In the genomic region with DNA sequence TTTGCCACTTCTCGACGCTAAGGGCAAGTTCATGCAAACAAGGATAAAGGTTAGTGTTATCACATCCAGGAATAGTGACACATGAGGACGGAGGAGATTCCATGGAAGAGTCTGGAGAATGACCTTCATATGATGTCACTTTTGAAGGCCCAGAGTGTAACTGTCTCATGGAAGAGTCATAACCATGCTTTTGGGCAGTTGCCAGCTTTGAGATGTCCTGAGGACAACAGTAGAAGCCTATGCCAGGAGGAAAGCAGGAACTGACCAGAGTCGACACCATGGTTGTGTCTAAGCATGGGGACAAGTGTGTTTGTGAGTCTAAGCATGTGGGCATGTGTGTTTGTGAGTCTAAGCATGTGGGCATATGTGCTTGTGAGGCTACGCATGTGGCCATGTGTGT, we compare ENCODE assay signal across 25 mouse cellular contexts. TPM values are rescaled to one million over a fixed set of nuclear protein-coding genes. Genes with fewer than 3 reads are reported as not detected.
DNase-seq lines count a peak whose midpoint lies in the region; ATAC-seq lines count a peak whose summit lies in the region.
"Had no signal": no experiment of that assay in that cellular context is flagged by ENCODE, and none has a peak within 500 bp of the region (broad histone marks: within the 10 kb centered on the region; RNA-seq: fewer than 3 reads in every experiment).

No protein-coding gene starts in this region.

- DNase-seq in heart, adult 11 months: peak; percentile 63
- no peak for DNase-seq in heart, adult 9 months (ENCODE audit: low spot score in 2 of 2)
- DNase-seq in lung, postnatal 10 days: peak; percentile 33
- DNase-seq in lung, postnatal 4 days: no peak
- DNase-seq in adrenal gland, postnatal 10 days: peak; percentile 68
- DNase-seq in layer of hippocampus, adult 9-11 months: no peak
- DNase-seq: cerebellum, adult 18-20 months; cerebellum, postnatal 14 days; gastrocnemius, adult 2 months; gastrocnemius, postnatal 36 days; kidney, adult 2 months; kidney, postnatal 36 days; liver, postnatal 0 days; lung, postnatal 14 days; thymus, adult 2 months; thymus, postnatal 4 days had no signal

- no peak for ATAC-seq in forebrain, embryonic 15.5 days (replicated peaks)
- ATAC-seq: forebrain, embryonic 14.5 days; liver, embryonic 12.5 days; liver, postnatal 0 days; Patski had no signal

- no peaks in the 10 kb centered on the region for H3K9me3 ChIP-seq in forebrain, embryonic 15.5 days
- H3K9me3 ChIP-seq: hindbrain, embryonic 10.5 days; hindbrain, embryonic 15.5 days; liver, embryonic 12.5 days; midbrain, embryonic 12.5 days had no signal

- H3K4me1 ChIP-seq in forebrain, embryonic 15.5 days: no peaks in the 10 kb centered on the region
- H3K4me1 ChIP-seq: hindbrain, embryonic 15.5 days; liver, embryonic 12.5 days; midbrain, embryonic 12.5 days had no signal

- H3K36me3 ChIP-seq in forebrain, embryonic 15.5 days: no peaks in the 10 kb centered on the region
- H3K36me3 ChIP-seq: hindbrain, embryonic 15.5 days; liver, embryonic 12.5 days; midbrain, embryonic 12.5 days had no signal

- H3K4me2 ChIP-seq in forebrain, embryonic 15.5 days (replicated peaks): no peak overlapping the region
- H3K4me2 ChIP-seq: hindbrain, embryonic 15.5 days; liver, embryonic 12.5 days; midbrain, embryonic 12.5 days had no signal

- H3K27ac ChIP-seq in forebrain, embryonic 15.5 days (replicated peaks): no peak overlapping the region
- H3K27ac ChIP-seq: gastrocnemius, adult 2 months; hindbrain, embryonic 10.5 days; hindbrain, embryonic 15.5 days; layer of hippocampus, adult 2 months; liver, embryonic 12.5 days; midbrain, embryonic 12.5 days had no signal

- 93% methylated on average over 5 of the region's 5 CpGs for WGBS in forebrain, embryonic 15.5 days

- H3K4me3 ChIP-seq in forebrain, embryonic 15.5 days: no peak overlapping the region
- H3K4me3 ChIP-seq: gastrocnemius, adult 2 months; hindbrain, embryonic 10.5 days; hindbrain, embryonic 15.5 days; layer of hippocampus, adult 2 months; liver, embryonic 12.5 days; midbrain, embryonic 12.5 days had no signal

- H3K9ac ChIP-seq in forebrain, embryonic 15.5 days (replicated peaks): no peak overlapping the region
- H3K9ac ChIP-seq: hindbrain, embryonic 15.5 days; liver, embryonic 12.5 days; liver, postnatal 0 days; midbrain, embryonic 12.5 days had no signal

- H3K27me3 ChIP-seq in forebrain, embryonic 15.5 days: no peaks in the 10 kb centered on the region
- H3K27me3 ChIP-seq: hindbrain, embryonic 15.5 days; liver, embryonic 12.5 days; midbrain, embryonic 12.5 days had no signal

RNA-seq across cellular contexts. Expression of a gene that starts 56.3 kb away (rescaled TPM):
- total RNA-seq in adrenal gland, postnatal 10 days (2021): 10 to 100 TPM; 21.8 to 26.8 TPM
- polyA plus RNA-seq in forebrain, embryonic 15.5 days (2015; fragmentation: Nextera tagmentation; extraction: Ambion mirVana): 4.0 and 4.2 TPM in 2 replicates
- total RNA-seq: MEL had no signal

RNA-seq across cellular contexts. Expression of a gene that starts 57.4 kb away (rescaled TPM):
- total RNA-seq in adrenal gland, postnatal 10 days (2021): 10 to 100 TPM; 27.3 to 29.7 TPM
- 65.4 and 68.4 TPM in 2 replicates for polyA plus RNA-seq in forebrain, embryonic 15.5 days (2015; fragmentation: Nextera tagmentation; extraction: Ambion mirVana)

Comparison
In these comparisons a context has a peak if more than half of its experiments do, and no peak if none do; other contexts are left out.
1. DNase-seq: peak in heart, adult 11 months (single experiment), lung, postnatal 10 days (single experiment) and adrenal gland, postnatal 10 days (single experiment); none in heart, adult 9 months (0 of 2), lung, postnatal 4 days (0 of 2) and layer of hippocampus, adult 9-11 months (single experiment).